Mouse (Mus musculus) heart, adult 11 months (tissue): ENCODE measurements around the gene Esrrb.

ENCODE experiments used
- DNase-seq: peaks from one replicate; pipeline ENCODE4 v3.0.0; 2022

The Esrrb gene

GRCm38 (mm10) chr12:86501728-86502127, 140.8 kb downstream of the Esrrb start:
- no peak for DNase-seq

GRCm38 (mm10) chr12:86503921-86504320, 143.0 kb downstream of the Esrrb start:
- no peak for DNase-seq

GRCm38 (mm10) chr12:86504321-86504720, 143.4 kb downstream of the Esrrb start:
- no peak for DNase-seq

GRCm38 (mm10) chr12:86507741-86508140, 146.8 kb downstream of the Esrrb start:
- no peak for DNase-seq

- no peak for DNase-seq
Observed at GRCm38 (mm10) chr12:86508313-86508988, 147.5 kb downstream of the Esrrb start.

- no peak for DNase-seq
Observed at GRCm38 (mm10) chr12:86509295-86510279, 148.7 kb downstream of the Esrrb start.

- DNase-seq: no peak
Observed at GRCm38 (mm10) chr12:86512335-86512734, 151.4 kb downstream of the Esrrb start.

- DNase-seq: no peak
Observed at GRCm38 (mm10) chr12:86513596-86513995, 152.7 kb downstream of the Esrrb start.

- DNase-seq: no peak
Observed at GRCm38 (mm10) chr12:86516602-86517001, 155.7 kb downstream of the Esrrb start.

- no peak for DNase-seq
Observed at GRCm38 (mm10) chr12:86517721-86518120, 156.8 kb downstream of the Esrrb start.

- DNase-seq: no peak
Observed at GRCm38 (mm10) chr12:86518746-86519145, 157.8 kb downstream of the Esrrb start.

- no peak for DNase-seq
Observed at GRCm38 (mm10) chr12:86534283-86534682, 173.4 kb downstream of the Esrrb start.

GRCm38 (mm10) chr12:86537799-86538198, 176.9 kb downstream of the Esrrb start:
- no peak for DNase-seq

- DNase-seq: no peak
Observed at GRCm38 (mm10) chr12:86538711-86539110, 177.8 kb downstream of the Esrrb start.

- no peak for DNase-seq
Observed at GRCm38 (mm10) chr12:86539511-86539910, 178.6 kb downstream of the Esrrb start.

GRCm38 (mm10) chr12:86547808-86548207, 186.9 kb downstream of the Esrrb start:
- no peak for DNase-seq

- DNase-seq: no peak
Observed at GRCm38 (mm10) chr12:86553037-86553436, 192.1 kb downstream of the Esrrb start.

GRCm38 (mm10) chr12:86556796-86557517, 196.0 kb downstream of the Esrrb start:
- DNase-seq: peak; percentile 82

GRCm38 (mm10) chr12:86558889-86559288, 198.0 kb downstream of the Esrrb start:
- DNase-seq: no peak

GRCm38 (mm10) chr12:86562705-86563104, 201.8 kb downstream of the Esrrb start:
- no peak for DNase-seq

GRCm38 (mm10) chr12:86565996-86566395, 205.1 kb downstream of the Esrrb start:
- no peak for DNase-seq
